8 mouse cellular contexts compared by ENCODE assay signal in the genomic region with DNA sequence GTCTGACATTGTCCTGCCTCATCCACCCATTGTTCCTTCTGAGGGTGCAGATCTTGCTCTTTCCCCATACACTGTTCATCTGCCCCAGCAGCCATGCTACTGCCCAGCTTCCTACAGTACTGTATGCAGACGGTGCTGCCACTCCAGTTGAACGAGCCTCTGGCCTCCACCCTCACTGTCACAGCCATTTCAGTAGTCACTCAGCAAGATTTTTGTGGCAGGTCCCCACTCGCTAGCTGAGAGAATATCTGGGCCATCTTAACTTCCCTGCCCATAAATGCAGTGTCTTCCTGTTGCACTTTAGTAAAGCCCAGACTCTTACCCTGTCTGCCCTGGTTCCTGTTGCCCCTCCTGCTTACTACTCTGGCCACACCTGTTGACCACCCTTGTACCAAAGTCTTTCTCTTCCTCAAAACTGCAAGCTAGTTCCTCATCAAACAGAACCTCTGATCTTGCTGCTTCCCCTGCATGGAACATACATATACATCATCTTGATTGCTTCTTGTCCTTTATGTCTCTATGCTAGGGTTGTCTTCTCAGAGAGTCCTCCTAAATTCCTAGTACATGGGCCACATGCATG. TPM values are rescaled to one million over a fixed set of nuclear protein-coding genes. Genes with fewer than 3 reads are reported as not detected.
A peak's percentile ranks its signal among the peaks of the same experiment; 100 is the strongest.
DNase-seq lines count a peak whose midpoint lies in the region; ATAC-seq and TF ChIP-seq lines count a peak whose summit lies in the region.

No protein-coding gene starts in this region.

- peak overlapping the region; percentile 82; the same call in 1 of the 2 replicates for H3K9ac ChIP-seq in lung, embryonic 14.5 days
- H3K9ac ChIP-seq in embryonic facial prominence, embryonic 15.5 days: no peak overlapping the region; the same call in 1 of the 2 replicates
- H3K9ac ChIP-seq in liver, embryonic 13.5 days: peak overlapping the region; percentile 91

- H3K9me3 ChIP-seq in lung, embryonic 14.5 days (ENCODE audit: low read depth, low read length): no peaks in the 10 kb centered on the region
- H3K9me3 ChIP-seq in embryonic facial prominence, embryonic 15.5 days (replicated peaks): no peaks in the 10 kb centered on the region
- H3K9me3 ChIP-seq in liver, embryonic 13.5 days (replicated peaks): no peaks in the 10 kb centered on the region

- intact Hi-C loops in left cerebral cortex, postnatal 4 days (cut with DNase I): no loop called here
- intact Hi-C loops in left cerebral cortex, postnatal 14 days (cut with DNase I): loop anchor here (5.0 kb wide), 1 partner anchor 87 kb away; the partner anchor contains the start of gene Pold2

- TF ChIP-seq CTCF in lung, embryonic 14.5 days (IDR thresholded peaks at IDR 0.05; ENCODE audit: low read depth): no peak

- no peak for ATAC-seq in lung, embryonic 14.5 days (ENCODE audit: insufficient read depth)
- ATAC-seq in embryonic facial prominence, embryonic 15.5 days (ENCODE audit: insufficient number of reproducible peaks, low FRiP score, low TSS enrichment, low read depth): no peak
- no peak for ATAC-seq in liver, embryonic 13.5 days (ENCODE audit: low read depth)

- no peaks in the 10 kb centered on the region for H3K27me3 ChIP-seq in lung, embryonic 14.5 days (ENCODE audit: insufficient read depth, low read length)
- H3K27me3 ChIP-seq in embryonic facial prominence, embryonic 15.5 days: no peaks in the 10 kb centered on the region
- no peaks in the 10 kb centered on the region for H3K27me3 ChIP-seq in liver, embryonic 13.5 days

- peaks cover 12% of the 10 kb centered on the region; the same call in 1 of the 2 replicates for H3K4me1 ChIP-seq in lung, embryonic 14.5 days (ENCODE audit: insufficient read depth)
- H3K4me1 ChIP-seq in embryonic facial prominence, embryonic 15.5 days: peaks cover 22% of the 10 kb centered on the region
- H3K4me1 ChIP-seq in liver, embryonic 13.5 days (replicated peaks): peaks cover 47% of the 10 kb centered on the region

- no peak overlapping the region for H3K27ac ChIP-seq in lung, embryonic 14.5 days (ENCODE audit: low read depth)
- H3K27ac ChIP-seq in embryonic facial prominence, embryonic 15.5 days (replicated peaks): no peak overlapping the region
- peak overlapping the region; percentile 98 for H3K27ac ChIP-seq in liver, embryonic 13.5 days

- DNase-seq in lung, embryonic 14.5 days: no peak
- no peak for DNase-seq in lung, postnatal 14 days
- no peak for DNase-seq in liver, embryonic 13.5 days
- peak; percentile 84 to 86 for DNase-seq in spleen, postnatal 36 days (ENCODE audit: low spot score in 2 of 2)
- DNase-seq in left cerebral cortex, postnatal 4 days: no peak
- DNase-seq in right cerebral cortex, postnatal 10 days (ENCODE audit: low spot score in 2 of 2): no peak
- DNase-seq in left cerebral cortex, postnatal 14 days (ENCODE audit: low spot score in 2 of 2): no peak

- WGBS in lung, embryonic 14.5 days: 78% methylated on average over 3 of the region's 3 CpGs
- 50% methylated on average over 3 of the region's 3 CpGs for WGBS in embryonic facial prominence, embryonic 15.5 days
- 36% methylated on average over 3 of the region's 3 CpGs for WGBS in liver, embryonic 13.5 days (ENCODE audit: insufficient replicate concordance)

- H3K36me3 ChIP-seq in lung, embryonic 14.5 days (ENCODE audit: insufficient read depth): peaks cover 40% of the 10 kb centered on the region
- peaks cover 37% of the 10 kb centered on the region for H3K36me3 ChIP-seq in embryonic facial prominence, embryonic 15.5 days
- peaks cover 38% of the 10 kb centered on the region for H3K36me3 ChIP-seq in liver, embryonic 13.5 days

- peak overlapping the region; percentile 89 for H3K4me2 ChIP-seq in lung, embryonic 14.5 days
- H3K4me2 ChIP-seq in embryonic facial prominence, embryonic 15.5 days (replicated peaks): peak overlapping the region; percentile 79; the same call in 1 of the 2 replicates
- H3K4me2 ChIP-seq in liver, embryonic 13.5 days: peak overlapping the region; percentile 85

- peak overlapping the region; percentile 86; the same call in 1 of the 2 replicates for H3K4me3 ChIP-seq in lung, embryonic 14.5 days (ENCODE audit: low read depth, low read length)
- H3K4me3 ChIP-seq in embryonic facial prominence, embryonic 15.5 days (replicated peaks): peak overlapping the region; percentile 58
- peak overlapping the region; percentile 78 for H3K4me3 ChIP-seq in liver, embryonic 13.5 days (replicated peaks)

RNA-seq across cellular contexts. Expression of gene Dbnl, which starts 1.6 kb away (rescaled TPM):
- polyA plus RNA-seq in lung, embryonic 14.5 days (2014; fragmentation: Nextera tagmentation; extraction: Ambion mirVana): 106 and 114 TPM in 2 replicates
- 118 and 128 TPM in 2 replicates for polyA plus RNA-seq in embryonic facial prominence, embryonic 15.5 days (2015; fragmentation: Nextera tagmentation; extraction: Ambion mirVana)
- 57.5 and 64.4 TPM in 2 replicates for polyA plus RNA-seq in liver, embryonic 13.5 days (2015; fragmentation: Nextera tagmentation; extraction: Ambion mirVana)
- total RNA-seq in left cerebral cortex, postnatal 4 days (2021): 10 to 100 TPM; 89.8 to 92.4 TPM
- 10 to 100 TPM; 78.4 to 79.8 TPM for total RNA-seq in left cerebral cortex, postnatal 14 days (2021)

RNA-seq across cellular contexts. Expression of gene Pgam2, which starts 13.7 kb away (rescaled TPM):
- 1.6 and 19.6 TPM in 2 replicates for polyA plus RNA-seq in lung, embryonic 14.5 days (2014; fragmentation: Nextera tagmentation; extraction: Ambion mirVana)
- polyA plus RNA-seq in embryonic facial prominence, embryonic 15.5 days (2015; fragmentation: Nextera tagmentation; extraction: Ambion mirVana): 71.2 and 107 TPM in 2 replicates
- polyA plus RNA-seq in liver, embryonic 13.5 days (2015; fragmentation: Nextera tagmentation; extraction: Ambion mirVana): 1.7 and 3.3 TPM in 2 replicates
- 1 to 10 TPM; 1.6 TPM for total RNA-seq in left cerebral cortex, postnatal 4 days (2021)
- total RNA-seq in left cerebral cortex, postnatal 14 days (2021): 10 to 100 TPM; 11.6 to 13.9 TPM

RNA-seq across cellular contexts. Expression of gene Urgcp, which starts 27.7 kb away (rescaled TPM):
- polyA plus RNA-seq in lung, embryonic 14.5 days (2014; fragmentation: Nextera tagmentation; extraction: Ambion mirVana): 18.3 and 20.1 TPM in 2 replicates
- 29.4 and 30.1 TPM in 2 replicates for polyA plus RNA-seq in embryonic facial prominence, embryonic 15.5 days (2015; fragmentation: Nextera tagmentation; extraction: Ambion mirVana)
- 9.4 and 10.0 TPM in 2 replicates for polyA plus RNA-seq in liver, embryonic 13.5 days (2015; fragmentation: Nextera tagmentation; extraction: Ambion mirVana)
- 10 to 100 TPM; 41.5 to 52.4 TPM for total RNA-seq in left cerebral cortex, postnatal 4 days (2021)
- total RNA-seq in left cerebral cortex, postnatal 14 days (2021): 10 to 100 TPM; 55.9 to 60.8 TPM

RNA-seq across cellular contexts. Expression of gene Polm, which starts 48.0 kb away (rescaled TPM):
- 6.8 and 7.7 TPM in 2 replicates for polyA plus RNA-seq in lung, embryonic 14.5 days (2014; fragmentation: Nextera tagmentation; extraction: Ambion mirVana)
- polyA plus RNA-seq in embryonic facial prominence, embryonic 15.5 days (2015; fragmentation: Nextera tagmentation; extraction: Ambion mirVana): 10.4 and 12.0 TPM in 2 replicates
- polyA plus RNA-seq in liver, embryonic 13.5 days (2015; fragmentation: Nextera tagmentation; extraction: Ambion mirVana): 2.0 and 2.2 TPM in 2 replicates
- total RNA-seq in left cerebral cortex, postnatal 4 days (2021): 10 to 100 TPM; 16.1 to 16.5 TPM
- 1 to 10 TPM; 7.0 to 7.7 TPM for total RNA-seq in left cerebral cortex, postnatal 14 days (2021)

Comparison
In these comparisons a context has a peak if more than half of its experiments do, and no peak if none do; other contexts are left out.
1. DNase-seq: peak in spleen, postnatal 36 days (2 of 2); none in lung, embryonic 14.5 days (single experiment), lung, postnatal 14 days (single experiment), liver, embryonic 13.5 days (single experiment), left cerebral cortex, postnatal 4 days (single experiment), right cerebral cortex, postnatal 10 days (0 of 2) and left cerebral cortex, postnatal 14 days (0 of 2).
2. Peak in every context shown above with its lines, with median percentiles within 50 percentile points of each other: H3K4me2 ChIP-seq and H3K4me3 ChIP-seq.